Mouse (Mus musculus) cortical plate, adult 2 months (tissue): ENCODE measurements around the gene Rbl1. TPM values are rescaled to one million over a fixed set of nuclear protein-coding genes. Genes with fewer than 3 reads are reported as not detected.
"Not testable (repeated sequence)": the region's sequence is repeated elsewhere in the genome, so short reads cannot be mapped to it uniquely, and the experiment has no call there.

Experiments used
- H3K27ac ChIP-seq: fragments of 200-500 bp; 2 replicates; pipeline ENCODE4 v1.5.1; 2012; ENCODE audit warnings: low read length, control low read depth, inconsistent platforms; ENCODE audit not compliant: insufficient read depth
- H3K4me1 ChIP-seq: fragments of 200-500 bp; 2 replicates; pipeline ENCODE4 v1.6.1; 2011; ENCODE audit warnings: low read length; ENCODE audit not compliant: control insufficient read depth, insufficient read depth
- H3K4me3 ChIP-seq: fragments of 200-500 bp; 2 replicates; pipeline ENCODE4 v1.5.1; 2011; ENCODE audit warnings: mild to moderate bottlenecking, low read length, control low read depth; ENCODE audit not compliant: insufficient read depth
- CTCF ChIP-seq: fragments of 200-500 bp; IDR thresholded peaks from 2 replicates; pipeline ENCODE4 v1.5.1; 2011; ENCODE audit warnings: mild to moderate bottlenecking, control low read depth, low read length; ENCODE audit not compliant: insufficient read depth; ENCODE audit errors: extremely low read depth
- POLR2A ChIP-seq: fragments of 200-500 bp; IDR thresholded peaks from 2 replicates; pipeline ENCODE4 v1.6.1; 2011; ENCODE audit warnings: mild to moderate bottlenecking, low read length, control low read depth; ENCODE audit not compliant: insufficient read depth; ENCODE audit errors: extremely low read depth
- polyA plus RNA-seq: library from polyadenylated mRNA; depleted of rRNA; stranded (reverse); fragments of >200 nt; gene quantifications from 2 replicates; pipeline ENCODE4 v1.2.3, GENCODE M21; 2012

Rbl1 gene
- polyA plus RNA-seq, 1 experiment, result 2.0 TPM

DNA sequence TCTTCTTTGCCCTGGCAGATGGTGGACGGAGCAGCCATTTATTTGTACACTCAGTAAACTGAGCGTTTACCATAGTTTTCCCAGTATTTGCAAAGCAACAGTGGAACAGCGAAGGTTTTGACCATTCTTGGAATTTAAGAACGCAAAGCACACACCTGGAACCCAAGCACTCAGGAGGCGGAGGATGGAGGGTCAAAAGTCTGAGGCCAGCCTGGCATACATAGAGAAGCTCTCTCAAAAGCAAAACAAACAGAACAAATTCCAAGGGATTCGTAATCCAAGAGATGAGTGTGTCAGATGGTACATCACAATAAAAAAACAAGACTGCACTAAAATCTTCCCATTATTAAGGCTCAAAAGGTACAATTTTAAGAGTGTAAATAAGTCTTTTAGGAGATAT, 30.8 kb downstream of the Rbl1 start:
- H3K4me1 ChIP-seq, result no peaks in the 10 kb centered on the region
- no peak for TF ChIP-seq CTCF
- TF ChIP-seq POLR2A, result no peak
- H3K4me3 ChIP-seq, result no peak overlapping the region
- no peak overlapping the region for H3K27ac ChIP-seq

GRCm38 (mm10) chr2:157172984-157173383, 31.4 kb downstream of the Rbl1 start:
- TF ChIP-seq POLR2A, result no peak
- no peak for TF ChIP-seq CTCF
- H3K27ac ChIP-seq, result no peak overlapping the region
- H3K4me1 ChIP-seq, result no peaks in the 10 kb centered on the region
- H3K4me3 ChIP-seq, result no peak overlapping the region

DNA sequence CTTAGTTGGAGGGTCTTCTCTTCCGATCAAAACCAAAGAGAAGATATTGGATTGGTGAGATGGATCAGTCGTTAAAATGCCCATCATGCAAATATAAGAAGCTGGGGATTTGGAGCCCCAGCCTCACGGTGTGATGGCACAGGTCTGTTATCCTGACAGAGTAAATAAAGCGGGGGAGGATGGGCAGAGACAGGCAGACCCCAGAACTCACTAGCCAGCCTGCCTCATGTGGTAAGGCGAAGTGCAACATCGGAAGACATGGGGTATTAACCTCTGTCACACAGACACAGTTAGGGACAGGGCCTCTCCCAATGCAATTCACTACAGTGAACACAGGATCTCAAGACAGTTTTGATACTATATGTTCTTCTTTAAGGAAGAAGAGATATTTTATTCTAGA, 33.7 kb downstream of the Rbl1 start:
- H3K4me1 ChIP-seq, result peaks cover 3% of the 10 kb centered on the region; the same call in 1 of the 2 replicates
- no peak overlapping the region for H3K27ac ChIP-seq
- TF ChIP-seq CTCF, result no peak
- no peak for TF ChIP-seq POLR2A
- H3K4me3 ChIP-seq, result no peak overlapping the region

GRCm38 (mm10) chr2:157170166-157170565, 34.2 kb downstream of the Rbl1 start:
- Histone ChIP-seq H3K4me1 (peaks cover 3% of the 10 kb centered on the region; the same call in 1 of the 2 replicates), H3K4me3 (no peak overlapping the region), H3K27ac (no peak overlapping the region)
- TF ChIP-seq CTCF, result no peak
- no peak for TF ChIP-seq POLR2A

DNA sequence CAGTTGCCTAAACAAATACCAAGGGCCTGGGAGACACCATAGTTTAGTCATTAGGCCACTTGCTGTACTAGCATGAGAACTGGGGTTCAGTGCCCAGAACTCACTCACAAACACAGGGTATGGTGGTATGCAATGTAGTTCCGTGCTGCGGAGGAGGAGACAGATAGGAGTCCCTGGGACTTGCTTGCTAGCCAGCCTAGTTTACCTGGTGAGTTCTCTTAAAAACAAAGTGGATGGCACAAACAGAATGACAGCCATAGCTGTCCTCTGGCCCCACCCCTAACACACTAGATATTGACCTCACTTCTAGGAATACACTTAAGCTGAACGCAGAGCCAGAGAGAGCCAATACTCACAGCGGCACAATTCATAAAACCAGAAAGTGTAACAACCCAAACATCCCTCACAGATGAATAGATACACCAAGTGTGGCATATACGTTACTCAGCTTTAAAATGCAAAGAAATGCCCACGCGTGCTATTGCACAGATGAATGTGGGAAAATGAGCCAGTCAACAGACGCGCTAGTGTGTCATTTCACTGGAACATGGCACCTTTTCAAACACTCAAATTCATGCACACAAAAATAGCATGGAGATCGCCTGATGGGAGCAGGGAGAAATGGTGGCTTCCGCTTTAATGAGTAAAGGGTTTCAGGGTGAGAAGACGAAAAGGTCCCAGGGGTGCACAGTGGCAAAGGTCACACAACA, 37.8 kb downstream of the Rbl1 start:
- TF ChIP-seq CTCF (no peak), POLR2A (no peak)
- Histone ChIP-seq H3K4me1 (peaks cover 3% of the 10 kb centered on the region; the same call in 1 of the 2 replicates), H3K4me3 (no peak overlapping the region), H3K27ac (no peak overlapping the region)

DNA sequence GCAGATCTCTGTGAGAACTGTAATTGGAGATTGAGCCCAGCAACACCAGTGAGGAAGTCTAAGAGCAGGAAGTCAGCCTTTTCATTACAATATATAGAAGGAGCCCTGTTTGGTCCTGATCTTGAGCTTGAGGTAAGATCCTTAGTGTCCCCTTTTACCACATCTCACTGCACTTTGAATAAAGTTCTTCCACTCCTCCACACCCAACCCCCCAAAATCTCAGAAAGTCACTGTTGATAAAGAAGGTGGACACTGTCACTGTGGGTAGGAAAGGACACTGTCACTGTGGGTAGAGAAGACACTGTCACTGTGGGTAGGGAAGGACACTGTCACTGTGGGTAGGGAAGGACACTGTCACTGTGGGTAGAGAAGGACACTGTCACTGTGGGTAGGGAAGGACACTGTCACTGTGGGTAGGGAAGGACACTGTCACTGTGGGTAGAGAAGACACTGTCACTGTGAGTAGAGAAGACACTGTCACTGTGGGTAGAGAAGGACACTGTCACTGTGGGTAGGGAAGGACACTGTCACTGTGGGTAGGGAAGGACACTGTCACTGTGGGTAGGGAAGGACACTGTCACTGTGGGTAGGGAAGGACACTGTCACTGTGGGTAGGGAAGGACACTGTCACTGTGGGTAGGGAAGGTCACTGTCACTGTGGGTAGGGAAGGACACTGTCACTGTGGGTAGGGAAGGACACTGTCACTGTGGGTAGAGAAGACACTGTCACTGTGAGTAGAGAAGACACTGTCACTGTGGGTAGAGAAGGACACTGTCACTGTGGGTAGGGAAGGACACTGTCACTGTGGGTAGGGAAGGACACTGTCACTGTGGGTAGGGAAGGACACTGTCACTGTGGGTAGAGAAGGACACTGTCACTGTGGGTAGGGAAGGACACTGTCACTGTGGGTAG, 38.8 kb downstream of the Rbl1 start:
- H3K27ac ChIP-seq, H3K4me3 ChIP-seq, H3K4me1 ChIP-seq: not testable (repeated sequence)

DNA sequence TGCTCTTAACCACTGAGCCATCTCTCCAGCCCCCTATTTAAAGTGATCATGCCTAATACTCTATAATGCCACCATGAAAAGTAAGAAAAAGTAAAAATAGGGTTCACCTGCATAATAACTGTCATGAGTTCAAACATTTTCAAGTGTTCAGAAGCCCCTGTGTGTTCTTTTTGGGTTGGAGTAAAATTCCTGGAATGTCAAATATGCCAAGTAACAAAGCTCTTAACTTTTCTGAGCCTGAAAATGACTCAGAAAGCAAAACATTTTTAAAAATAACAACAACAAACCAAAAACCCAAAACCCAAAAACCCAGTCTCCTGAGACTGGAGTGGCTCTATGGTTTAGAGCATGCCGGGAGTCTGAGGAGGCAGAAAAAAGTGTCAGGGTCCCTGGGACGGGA, 40.2 kb downstream of the Rbl1 start:
- Histone ChIP-seq H3K4me3 (no peak overlapping the region), H3K4me1 (peaks cover 3% of the 10 kb centered on the region; the same call in 1 of the 2 replicates), H3K27ac (no peak overlapping the region)
- TF ChIP-seq CTCF, result no peak
- no peak for TF ChIP-seq POLR2A

GRCm38 (mm10) chr2:157156079-157156478, 48.3 kb downstream of the Rbl1 start:
- Histone ChIP-seq H3K4me3 (no peak overlapping the region), H3K4me1 (no peaks in the 10 kb centered on the region), H3K27ac (no peak overlapping the region)
- TF ChIP-seq CTCF, result no peak
- no peak for TF ChIP-seq POLR2A

- TF ChIP-seq CTCF (no peak), POLR2A (no peak)
- Histone ChIP-seq H3K4me1 (no peaks in the 10 kb centered on the region), H3K27ac (no peak overlapping the region), H3K4me3 (no peak overlapping the region)
Observed at GRCm38 (mm10) chr2:157153235-157153634, 51.1 kb downstream of the Rbl1 start.

DNA sequence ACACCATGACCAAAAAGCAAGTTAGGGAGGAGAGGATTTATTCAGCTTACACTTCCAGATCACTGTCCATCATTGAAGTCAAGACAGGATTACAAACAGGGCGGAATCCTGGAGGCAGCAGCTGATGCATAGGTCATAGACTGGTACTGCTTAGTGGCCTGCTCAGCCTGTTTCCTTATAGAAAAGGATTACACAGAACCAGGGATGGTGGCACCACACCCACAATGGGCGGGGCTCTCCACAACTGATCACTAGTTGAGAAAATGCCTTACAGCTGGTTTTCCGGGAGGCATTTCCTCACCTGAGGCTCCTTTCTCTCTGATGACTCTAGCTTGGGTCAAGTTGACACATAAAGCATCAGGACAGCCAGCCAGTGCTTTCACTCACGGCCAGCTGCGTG, 55.9 kb downstream of the Rbl1 start:
- Histone ChIP-seq H3K4me3 (no peak overlapping the region), H3K4me1 (no peaks in the 10 kb centered on the region), H3K27ac (no peak overlapping the region)
- TF ChIP-seq CTCF (no peak), POLR2A (no peak)
